Mouse (Mus musculus) yolk sac, embryonic 10.5 days (tissue): ENCODE measurements around the gene Sdsl.

ENCODE experiments used
- DNase-seq: peaks from one replicate; pipeline ENCODE4 v3.0.0-alpha.2; 2017; ENCODE audit warnings: low spot score

Sdsl gene

GRCm38 (mm10) chr5:120454756-120455337, 17.8 kb downstream of the Sdsl start:
- no peak for DNase-seq

DNA sequence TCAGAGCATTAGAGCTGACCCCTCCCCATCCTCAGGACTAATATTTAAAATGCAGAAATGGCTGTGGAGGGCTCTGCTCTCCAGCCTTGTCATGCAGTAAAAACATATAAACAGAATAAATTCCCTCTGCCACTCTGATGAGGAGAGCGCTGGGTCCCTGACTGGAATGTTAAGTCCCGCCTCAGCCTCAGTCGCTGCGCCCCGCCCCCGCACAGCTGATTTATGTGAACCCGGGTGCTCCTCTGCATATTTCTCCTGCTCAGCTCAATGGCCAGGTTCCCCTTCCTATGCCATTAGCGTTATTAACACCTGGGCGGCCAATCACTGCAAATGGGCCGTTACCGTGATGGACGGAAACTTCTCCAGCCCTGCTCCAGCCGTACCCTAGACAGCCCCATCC, 25.3 kb downstream of the Sdsl start:
- no peak for DNase-seq

DNA sequence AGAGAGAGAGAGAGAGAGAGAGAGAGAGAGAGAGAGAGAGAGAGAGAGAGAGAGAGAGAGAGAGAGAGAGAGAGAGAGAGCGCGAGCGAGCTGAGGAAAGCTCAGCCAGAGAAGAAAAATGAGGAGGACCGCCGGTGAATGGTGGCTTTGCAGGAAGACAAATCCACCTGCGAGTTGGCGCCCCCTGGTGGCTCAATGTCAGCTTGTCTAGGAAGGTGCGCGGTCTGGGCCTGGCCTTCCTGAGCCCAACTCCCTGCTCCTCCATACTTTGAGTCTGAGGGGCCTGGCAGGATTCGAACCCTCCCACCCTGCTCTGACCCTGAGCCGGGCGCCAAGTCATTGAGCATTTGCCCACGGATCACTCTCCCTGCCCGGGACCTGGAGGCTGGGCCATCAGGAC, 31.9 kb downstream of the Sdsl start:
- peak; percentile 78 for DNase-seq

DNA sequence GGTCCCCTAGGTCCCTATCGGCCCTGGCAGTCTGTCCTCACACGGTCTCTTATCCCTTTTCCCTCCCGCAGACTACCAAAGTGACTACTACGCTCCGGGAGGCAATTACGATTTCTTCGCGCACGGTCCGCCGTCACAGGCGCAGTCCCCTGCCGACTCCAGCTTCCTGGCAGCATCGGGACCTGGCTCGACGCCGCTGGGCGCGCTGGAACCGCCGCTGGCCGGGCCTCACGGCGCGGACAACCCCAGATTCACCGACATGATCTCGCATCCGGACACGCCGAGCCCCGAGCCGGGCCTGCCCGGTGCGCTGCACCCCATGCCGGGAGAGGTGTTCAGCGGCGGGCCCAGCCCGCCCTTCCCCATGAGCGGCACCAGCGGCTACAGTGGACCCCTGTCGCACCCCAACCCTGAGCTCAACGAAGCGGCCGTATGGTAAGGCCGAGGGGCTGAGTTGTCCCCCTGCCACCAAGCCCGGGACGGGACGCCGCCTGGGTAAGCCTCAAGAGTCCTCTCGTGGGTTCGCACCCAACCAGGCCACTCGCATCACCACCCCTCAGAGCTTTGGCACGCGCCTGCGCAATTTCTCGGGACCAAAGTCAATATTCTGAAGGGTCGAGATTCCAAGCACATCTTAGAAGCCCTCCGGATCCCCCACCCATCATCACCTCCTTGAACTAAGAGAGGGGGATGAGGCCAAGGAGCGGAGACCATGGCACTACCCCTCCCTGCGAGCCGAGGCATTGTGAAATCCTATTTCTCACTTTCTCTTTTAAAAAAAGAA, 32.5 kb downstream of the Sdsl start:
- DNase-seq = no peak

DNA sequence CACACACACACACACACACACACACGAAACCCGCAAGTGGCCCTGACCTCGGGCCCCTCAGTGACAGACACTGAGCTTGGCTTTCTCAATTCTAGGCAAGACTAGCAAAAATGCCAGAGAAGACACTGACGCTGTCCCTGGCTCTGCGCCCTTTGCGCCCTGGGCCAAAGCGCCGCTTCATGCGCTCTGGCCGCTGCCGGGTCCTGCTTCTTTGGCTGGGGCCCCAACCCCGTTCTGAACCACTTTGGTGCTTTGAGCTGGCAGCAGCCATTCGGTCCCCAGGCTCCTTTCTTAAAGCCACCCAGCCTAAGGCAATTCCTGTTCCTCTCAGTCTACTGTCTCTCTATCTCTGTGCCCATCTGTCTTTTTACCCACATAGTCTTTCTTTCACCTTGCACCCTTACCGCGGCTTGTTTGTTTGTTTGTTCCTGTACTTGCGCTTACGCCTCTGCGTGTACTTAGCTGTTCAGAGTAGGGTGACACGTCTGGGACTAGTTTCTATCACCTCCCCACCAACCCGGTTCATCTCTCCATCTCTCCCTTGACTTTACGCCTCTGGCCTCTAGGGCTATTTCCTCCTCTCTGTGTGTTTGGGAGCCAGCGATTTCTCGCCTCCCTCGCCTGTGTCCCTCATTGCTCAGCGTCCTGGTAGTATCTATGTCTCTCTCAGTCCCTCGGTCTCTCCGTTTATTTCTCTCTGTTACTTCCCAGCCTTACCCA, 33.5 kb downstream of the Sdsl start:
- no peak for DNase-seq

DNA sequence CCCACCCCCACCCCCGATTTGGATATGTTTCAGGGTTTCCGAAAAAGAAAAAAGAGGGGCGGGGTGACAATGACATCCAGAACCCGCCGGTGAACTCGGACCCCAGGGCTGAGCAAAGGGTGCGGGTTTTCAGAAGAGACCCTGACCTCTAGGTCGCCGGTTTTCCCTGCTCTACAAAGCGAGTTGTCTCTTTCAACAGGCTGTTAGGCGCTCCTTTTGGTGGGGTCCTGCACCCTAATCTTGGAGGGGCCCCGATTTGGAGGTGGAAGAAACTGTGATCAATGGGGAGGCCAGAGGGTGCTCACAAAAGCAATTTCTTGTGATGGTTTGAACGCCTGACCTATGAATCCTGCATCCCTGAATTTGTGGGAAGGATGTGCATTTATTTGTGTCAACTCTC, 34.1 kb downstream of the Sdsl start:
- no peak for DNase-seq

DNA sequence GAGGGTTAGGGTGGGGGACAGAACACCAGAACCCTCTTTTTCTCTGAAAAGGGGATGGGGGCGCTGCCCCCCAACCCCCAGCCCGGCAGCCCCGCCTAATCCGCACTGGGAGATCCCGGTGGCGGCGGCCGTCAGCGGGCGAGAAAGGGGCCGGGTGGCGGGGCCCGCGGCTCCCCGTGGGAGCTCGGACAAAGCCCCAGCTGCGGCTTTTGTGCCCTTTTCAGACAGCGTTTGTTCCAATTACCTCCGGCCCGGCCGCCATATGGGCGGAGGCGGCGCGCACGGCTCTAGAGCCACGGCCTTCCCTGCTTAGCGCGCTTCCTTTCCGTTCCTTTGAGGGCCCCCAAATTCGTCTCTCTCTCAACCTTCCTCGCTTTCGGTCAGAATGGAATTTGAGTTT, 34.6 kb downstream of the Sdsl start:
- no peak for DNase-seq

DNA sequence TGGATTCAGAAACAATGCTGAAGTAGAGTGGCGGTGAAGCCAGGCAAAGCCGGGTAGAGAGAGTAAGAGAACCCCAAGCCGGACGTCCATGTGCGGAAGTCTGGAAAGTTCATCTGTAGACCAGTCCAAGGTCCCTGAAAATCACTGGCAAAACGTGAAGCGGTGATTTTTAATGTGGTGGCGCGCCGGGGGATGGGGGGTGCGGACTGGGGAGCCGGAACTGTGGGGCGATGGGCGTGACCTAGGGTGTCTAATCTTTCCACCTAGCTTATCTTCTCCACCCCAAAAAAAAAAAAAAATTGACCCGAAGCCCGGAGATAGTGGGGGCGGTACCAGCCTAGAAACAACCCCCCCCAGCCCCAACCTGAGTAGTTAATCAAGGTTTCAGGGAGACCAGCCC, 35.1 kb downstream of the Sdsl start:
- no peak for DNase-seq

DNA sequence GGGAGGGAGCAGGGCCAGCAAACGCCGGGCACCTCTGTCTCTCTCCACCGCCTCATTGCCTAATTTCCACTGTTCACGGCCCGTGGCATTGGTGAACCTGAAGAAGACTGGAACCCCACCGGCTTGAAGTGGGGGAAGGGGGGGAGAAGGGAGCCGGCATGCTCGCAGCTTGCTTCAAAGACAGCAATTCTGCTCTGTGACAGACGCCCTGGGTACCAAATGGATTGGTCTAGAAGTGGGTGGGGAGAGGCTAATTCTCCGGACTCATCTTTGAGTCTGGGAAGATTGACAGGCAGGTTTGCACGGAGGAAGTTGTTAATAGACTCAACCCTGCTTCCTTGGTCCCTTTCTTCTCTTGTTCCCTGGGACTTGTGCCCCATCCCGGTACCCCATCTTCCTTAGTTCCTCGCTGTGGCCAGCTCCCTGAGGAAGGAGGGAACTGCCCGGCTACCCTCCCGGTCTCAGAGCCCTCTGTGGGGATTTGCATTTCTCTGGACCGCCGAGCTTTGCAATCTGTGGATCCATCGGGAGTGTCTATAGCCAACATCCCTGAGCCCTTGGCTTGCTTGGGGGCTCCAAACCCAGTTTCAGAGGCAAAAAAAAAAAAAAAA, 35.6 kb downstream of the Sdsl start:
- DNase-seq = no peak

- DNase-seq = no peak
Observed at GRCm38 (mm10) chr5:120435731-120436501, 36.7 kb downstream of the Sdsl start.

GRCm38 (mm10) chr5:120435006-120435681, 37.5 kb downstream of the Sdsl start:
- DNase-seq = no peak

GRCm38 (mm10) chr5:120434231-120434735, 38.3 kb downstream of the Sdsl start:
- DNase-seq = no peak

DNA sequence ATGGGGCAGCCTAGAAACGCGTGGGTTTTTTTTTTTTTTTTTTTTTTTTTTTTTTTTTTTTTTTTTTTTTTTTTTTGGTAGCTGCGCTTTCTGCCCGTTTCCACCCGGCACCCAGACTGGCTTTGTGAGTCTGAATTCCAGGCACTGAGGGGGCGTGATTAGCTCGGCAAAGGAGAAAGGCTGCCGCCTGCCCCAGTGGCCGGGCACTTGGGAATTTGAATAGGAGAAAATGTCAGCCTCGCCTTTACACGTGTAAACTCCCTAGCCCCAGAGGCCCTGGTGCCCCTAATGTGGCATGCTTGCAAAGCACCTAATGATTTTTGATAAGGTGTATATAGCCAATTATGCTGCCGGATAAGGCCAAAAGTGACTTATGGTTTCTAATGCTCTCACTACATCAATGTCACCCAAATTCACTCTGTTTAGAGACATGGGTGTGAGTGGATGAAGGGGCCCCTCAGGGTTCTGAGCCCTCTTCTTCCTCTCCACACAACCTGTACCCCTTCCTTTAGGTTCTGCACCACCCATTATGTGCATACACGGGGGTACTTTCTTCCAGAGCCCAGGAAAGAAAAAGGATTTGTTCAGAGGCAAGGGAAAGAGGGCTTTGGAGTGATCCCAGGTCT, 39.4 kb downstream of the Sdsl start:
- no peak for DNase-seq

DNA sequence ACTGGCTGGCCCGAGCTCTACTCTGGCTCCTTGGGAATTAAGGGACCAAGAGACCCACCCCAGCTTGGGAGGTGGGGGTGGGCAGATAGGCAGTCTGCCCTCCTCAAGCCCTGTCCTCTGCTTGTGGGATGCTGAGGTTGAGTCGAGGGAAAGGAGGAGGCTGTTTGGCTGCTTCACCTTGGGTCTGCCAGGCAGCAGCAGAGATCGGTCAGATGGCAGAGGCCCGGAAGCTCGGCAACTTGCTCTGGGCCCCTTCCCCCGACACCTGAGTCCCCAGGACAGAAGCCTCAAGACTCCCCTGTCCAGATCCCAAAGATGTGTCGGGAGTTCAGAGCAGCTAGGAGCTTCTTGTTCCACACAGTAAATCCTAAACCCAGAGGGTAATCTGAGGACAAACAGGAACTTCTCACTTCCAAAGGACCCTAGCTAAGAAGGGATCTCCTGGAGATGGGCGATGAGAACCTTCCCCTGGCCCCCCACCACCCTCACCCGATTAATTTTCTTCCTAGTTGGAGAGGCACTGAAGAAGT, 40.1 kb downstream of the Sdsl start:
- DNase-seq = no peak

DNA sequence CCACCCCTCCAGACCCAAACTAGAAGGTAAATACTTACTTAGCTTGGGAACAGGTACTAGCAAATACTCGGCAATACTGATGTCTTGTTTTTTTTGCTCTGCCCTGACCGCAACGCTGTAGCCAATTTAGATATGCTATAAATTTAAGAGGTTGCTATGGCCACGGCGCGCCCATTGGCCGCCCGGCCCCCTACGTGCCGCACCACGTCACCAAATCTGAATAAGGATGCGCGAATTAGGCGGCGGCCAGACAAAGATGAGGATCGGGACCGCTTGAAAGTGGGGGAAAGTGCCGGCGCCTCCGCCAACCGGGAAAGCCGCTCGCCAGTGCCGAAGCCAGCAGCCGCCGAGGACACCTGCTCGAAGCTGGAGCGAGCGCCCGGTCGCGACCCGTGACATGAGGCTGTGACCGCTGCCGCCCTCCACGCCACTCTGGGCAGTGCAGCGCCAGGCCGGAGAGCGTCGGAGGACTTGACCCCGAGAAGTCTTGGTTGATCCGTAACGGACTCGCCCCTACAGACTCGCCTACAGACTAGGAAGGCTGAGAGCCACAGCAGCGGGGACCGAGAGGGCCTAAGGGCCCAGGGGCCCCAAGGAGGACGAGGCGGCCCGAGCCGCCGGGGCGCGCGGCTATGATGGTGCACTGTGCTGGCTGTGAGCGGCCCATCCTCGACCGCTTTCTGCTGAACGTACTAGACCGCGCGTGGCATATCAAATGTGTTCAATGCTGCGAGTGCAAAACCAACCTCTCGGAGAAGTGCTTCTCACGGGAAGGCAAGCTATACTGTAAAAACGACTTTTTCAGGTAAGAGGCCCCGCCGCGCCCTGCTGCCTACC, 40.7 kb downstream of the Sdsl start, which contains the start of gene Lhx5:
TSS of gene Lhx5 (plus strand) at position 51 of the 837 bp plus-strand sequence.
- no peak for DNase-seq

DNA sequence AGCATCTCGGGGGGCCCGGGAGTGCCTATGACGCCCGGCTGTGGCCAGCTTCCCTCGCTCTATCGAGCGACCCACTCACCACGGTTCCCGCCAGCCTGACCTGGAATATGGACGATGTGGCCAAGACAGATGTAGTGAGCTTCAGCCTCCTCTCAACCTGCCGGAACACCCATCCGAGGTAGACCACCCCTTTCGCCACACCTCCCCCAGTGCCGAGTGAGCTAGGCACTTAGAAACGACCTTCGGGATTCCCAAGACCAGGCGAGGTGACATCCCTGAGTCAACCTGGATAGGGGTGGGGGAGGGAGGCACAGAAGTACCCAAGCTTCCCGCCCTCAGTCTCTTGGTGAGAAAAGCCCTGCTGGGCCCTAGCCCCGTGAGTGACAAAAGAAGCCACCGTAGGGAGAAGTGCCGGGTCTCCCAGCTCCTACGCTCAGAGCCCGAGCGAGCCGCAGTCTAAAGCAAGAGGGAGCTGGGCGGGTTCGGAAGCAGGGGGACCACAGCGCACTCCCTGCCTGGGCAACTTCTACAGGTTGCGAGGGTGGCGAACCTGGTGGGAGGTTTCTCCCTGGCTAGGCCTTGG, 41.5 kb downstream of the Sdsl start:
- DNase-seq = no peak

- no peak for DNase-seq
Observed at GRCm38 (mm10) chr5:120429692-120430091, 42.9 kb downstream of the Sdsl start.

DNA sequence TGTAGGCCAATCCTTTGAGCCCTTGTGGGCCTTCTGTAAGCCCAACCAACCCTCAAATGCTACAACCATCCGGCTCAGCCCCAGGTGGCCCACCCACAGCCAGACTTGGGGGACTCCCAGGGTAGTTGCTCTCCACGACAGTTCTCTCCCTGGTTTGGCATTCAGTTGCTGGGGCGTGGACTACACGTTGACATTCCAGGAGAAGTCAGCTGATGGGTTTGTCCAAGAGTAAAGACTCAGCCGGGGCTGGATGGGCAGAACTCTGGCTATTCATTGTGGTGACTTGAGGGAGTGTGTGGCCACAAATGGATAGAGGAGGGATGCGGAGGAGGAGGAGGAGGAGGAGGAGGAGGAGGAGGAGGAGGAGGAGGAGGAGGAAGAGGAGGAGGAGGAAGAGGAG, 43.6 kb downstream of the Sdsl start:
- DNase-seq = no peak

GRCm38 (mm10) chr5:120428189-120428838, 44.3 kb downstream of the Sdsl start:
- DNase-seq = no peak
